Mouse (Mus musculus): Measurements from ENCODE around the gene Lgmn. TPM values are rescaled to one million over a fixed set of nuclear protein-coding genes. Genes with fewer than 3 reads are reported as not detected.

Gene Lgmn
- polyA plus RNA-seq, 1 experiment from 2014 or later = 61.3 TPM

DNA sequence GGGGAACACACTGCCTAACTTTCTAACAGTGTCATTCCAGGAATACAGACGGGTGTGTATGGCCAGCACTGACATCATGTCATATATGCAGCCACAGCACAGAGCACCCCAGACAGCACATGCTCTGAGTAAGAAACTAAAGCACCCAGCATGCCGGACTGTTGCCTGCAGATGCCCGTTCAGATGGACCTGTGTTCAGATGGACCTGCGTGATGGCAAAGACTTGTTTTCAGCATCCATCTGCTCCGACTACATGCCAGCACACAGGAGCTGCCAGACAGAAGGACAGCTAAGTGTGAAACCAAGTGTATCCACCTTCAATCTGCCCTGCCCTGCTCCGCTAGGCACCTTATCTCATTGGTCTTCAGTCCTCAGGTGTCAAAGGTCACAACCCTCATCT is 24.9 kb downstream of the Lgmn start:
- WGBS = 93% methylated on average over 6 of the region's 6 CpGs
- Histone ChIP-seq H3K27ac (ENCODE audit: low read depth, low read length) (no peak overlapping the region), H3K27me3 (ENCODE audit: control insufficient read depth, insufficient read depth, low read length) (no peaks in the 10 kb centered on the region), H3K9ac (ENCODE audit: low read length) (no peak overlapping the region), H3K4me1 (ENCODE audit: control insufficient read depth, insufficient read depth, low read length) (peaks cover 2% of the 10 kb centered on the region; the same call in 1 of the 2 replicates), H3K36me3 (ENCODE audit: control insufficient read depth, insufficient read depth, low read length) (no peaks in the 10 kb centered on the region), H3K4me2 (no peak overlapping the region), H3K9me3 (ENCODE audit: control insufficient read depth, low read length) (no peaks in the 10 kb centered on the region), H3K4me3 (ENCODE audit: low read depth, low read length) (no peak overlapping the region)
- peak; percentile 53 for DNase-seq (ENCODE audit: low spot score, missing footprints)
- ATAC-seq (ENCODE audit: low FRiP score) = no peak

DNA sequence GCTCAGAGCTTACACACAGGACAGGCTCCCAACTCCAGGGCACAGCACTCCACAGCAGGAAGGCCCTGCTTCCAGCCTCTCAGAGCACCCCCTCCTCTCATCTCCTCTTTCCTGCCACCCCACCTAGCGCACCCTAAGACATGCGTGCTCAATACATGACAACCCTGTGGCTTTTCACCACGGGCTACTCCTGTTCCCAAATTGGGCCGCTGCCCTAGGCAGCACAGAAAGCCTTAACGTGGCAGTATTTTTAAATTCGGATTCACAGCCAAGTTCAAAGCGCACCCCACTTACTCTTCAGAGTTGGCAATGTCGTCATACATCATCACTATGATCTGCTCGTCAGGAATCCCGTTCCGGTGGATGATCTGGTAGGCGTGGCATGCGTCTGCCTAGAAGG is 26.4 kb downstream of the Lgmn start:
- no peaks in the 10 kb centered on the region for H3K4me1 ChIP-seq (ENCODE audit: control insufficient read depth, insufficient read depth, low read length)
- no peak overlapping the region for H3K9ac ChIP-seq (ENCODE audit: low read length)
- H3K36me3 ChIP-seq (ENCODE audit: control insufficient read depth, insufficient read depth, low read length) = no peaks in the 10 kb centered on the region
- ATAC-seq (ENCODE audit: low FRiP score) (no peak), DNase-seq (ENCODE audit: low spot score, missing footprints) (no peak)
- H3K27me3 ChIP-seq (ENCODE audit: control insufficient read depth, insufficient read depth, low read length) = no peaks in the 10 kb centered on the region
- H3K9me3 ChIP-seq (ENCODE audit: control insufficient read depth, low read length) = no peaks in the 10 kb centered on the region
- H3K4me2 ChIP-seq = no peak overlapping the region
- H3K27ac ChIP-seq (ENCODE audit: low read depth, low read length) = no peak overlapping the region
- H3K4me3 ChIP-seq (ENCODE audit: low read depth, low read length) = no peak overlapping the region
- 92% methylated on average over 13 of the region's 13 CpGs for WGBS

DNA sequence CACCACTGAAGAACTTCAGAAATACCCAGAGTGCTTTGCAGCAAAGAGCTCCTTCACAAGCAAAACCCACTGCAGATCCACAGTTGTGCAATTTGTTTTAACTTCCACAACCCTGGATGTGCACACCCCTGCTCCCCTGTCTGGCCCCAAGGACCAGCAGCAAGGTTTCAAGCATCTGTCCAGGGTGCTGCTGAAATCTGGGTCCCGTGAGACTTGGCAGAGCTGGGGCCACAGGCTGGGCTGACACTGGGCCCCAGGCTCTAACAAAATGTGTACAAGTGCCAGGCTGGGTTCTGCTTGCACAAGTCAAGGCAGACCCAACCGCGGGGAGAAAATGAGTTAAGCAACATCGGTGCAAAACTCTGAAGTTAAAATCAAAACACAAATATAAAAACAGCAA is 41.0 kb downstream of the Lgmn start:
- Histone ChIP-seq H3K4me2 (no peak overlapping the region), H3K4me3 (ENCODE audit: low read depth, low read length) (no peak overlapping the region), H3K27ac (ENCODE audit: low read depth, low read length) (no peak overlapping the region), H3K9ac (ENCODE audit: low read length) (no peak overlapping the region), H3K27me3 (ENCODE audit: control insufficient read depth, insufficient read depth, low read length) (peaks cover 40% of the 10 kb centered on the region), H3K4me1 (ENCODE audit: control insufficient read depth, insufficient read depth, low read length) (peaks cover 3% of the 10 kb centered on the region; the same call in 1 of the 2 replicates), H3K9me3 (ENCODE audit: control insufficient read depth, low read length) (no peaks in the 10 kb centered on the region), H3K36me3 (ENCODE audit: control insufficient read depth, insufficient read depth, low read length) (peaks cover 4% of the 10 kb centered on the region; the same call in 1 of the 2 replicates)
- DNase-seq (ENCODE audit: low spot score, missing footprints) = no peak
- 88% methylated on average over 4 of the region's 4 CpGs for WGBS
- ATAC-seq (ENCODE audit: low FRiP score) = no peak

DNA sequence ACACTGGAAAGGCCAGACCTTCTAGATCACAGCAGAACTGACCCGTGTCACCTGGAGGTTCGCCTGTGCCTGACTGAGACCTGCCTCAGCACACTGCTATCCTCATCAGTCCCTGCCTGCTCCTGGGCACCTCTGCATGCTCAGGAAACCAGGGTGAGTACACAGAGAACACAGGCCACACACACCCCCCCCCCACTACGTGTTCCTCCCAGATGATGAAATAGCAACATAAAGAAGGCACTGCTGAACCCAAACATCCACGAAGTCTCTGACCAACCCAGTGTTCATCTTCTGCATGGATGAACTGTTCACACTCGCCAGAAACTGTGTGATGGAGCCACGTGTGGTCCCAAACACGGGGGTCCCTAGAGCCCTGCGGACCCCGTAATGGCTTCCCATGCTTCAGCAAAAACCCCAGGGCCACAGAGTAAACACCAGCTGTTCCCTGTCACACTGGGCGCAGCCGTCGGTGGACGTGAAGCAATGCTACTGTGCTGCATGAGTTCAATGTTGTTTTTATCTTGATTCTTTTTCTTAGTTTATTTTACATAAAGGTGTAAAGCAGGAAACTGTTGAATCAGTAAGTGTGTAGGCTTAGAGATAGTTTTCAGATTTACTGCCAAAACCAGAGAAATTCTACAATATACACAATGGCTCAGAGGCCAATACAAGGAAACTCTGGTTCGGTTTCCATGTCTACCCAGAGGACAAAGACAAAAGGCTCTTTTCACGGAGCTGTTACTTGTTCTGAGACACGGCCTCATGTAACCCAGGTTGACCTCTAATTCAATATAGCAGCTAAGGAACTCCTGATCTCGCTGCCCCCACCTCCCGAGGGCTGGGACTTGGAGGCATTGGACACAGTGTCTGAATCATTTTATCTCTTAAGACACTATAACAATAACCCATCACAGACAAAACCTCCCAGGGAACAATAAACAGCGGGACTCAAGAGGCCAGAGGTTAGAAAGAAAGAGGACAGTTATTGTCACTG is 43.3 kb downstream of the Lgmn start:
- Histone ChIP-seq H3K9ac (ENCODE audit: low read length) (no peak overlapping the region), H3K4me2 (no peak overlapping the region), H3K27ac (ENCODE audit: low read depth, low read length) (no peak overlapping the region), H3K4me1 (ENCODE audit: control insufficient read depth, insufficient read depth, low read length) (peaks cover 3% of the 10 kb centered on the region; the same call in 1 of the 2 replicates), H3K4me3 (ENCODE audit: low read depth, low read length) (no peak overlapping the region), H3K9me3 (ENCODE audit: control insufficient read depth, low read length) (no peaks in the 10 kb centered on the region), H3K36me3 (ENCODE audit: control insufficient read depth, insufficient read depth, low read length) (peaks cover 4% of the 10 kb centered on the region; the same call in 1 of the 2 replicates), H3K27me3 (ENCODE audit: control insufficient read depth, insufficient read depth, low read length) (peaks cover 45% of the 10 kb centered on the region)
- ATAC-seq (ENCODE audit: low FRiP score) (peak; percentile 68), DNase-seq (ENCODE audit: low spot score, missing footprints) (no peak)
- 45% methylated on average over 19 of the region's 19 CpGs for WGBS

DNA sequence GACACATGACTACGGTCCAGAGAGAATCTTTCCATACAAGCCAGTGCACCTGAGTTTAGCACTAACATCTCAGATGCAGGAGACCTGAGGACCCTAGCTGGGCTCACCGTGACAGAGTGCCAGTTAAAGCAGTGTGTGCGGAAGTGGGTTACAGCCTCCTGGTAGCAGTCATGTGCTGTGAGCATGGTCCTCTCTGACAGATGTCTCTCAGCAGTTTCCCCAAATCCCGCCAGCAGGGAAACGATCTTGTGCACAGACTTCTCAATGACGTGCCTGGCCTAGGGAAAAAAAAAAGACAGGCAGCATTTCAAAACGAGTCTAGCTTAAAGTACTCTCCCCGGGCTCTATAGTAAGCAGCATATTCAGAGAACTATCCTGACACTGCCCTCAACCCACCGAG is 44.1 kb downstream of the Lgmn start:
- H3K4me2 ChIP-seq = no peak overlapping the region
- H3K9ac ChIP-seq (ENCODE audit: low read length) = no peak overlapping the region
- DNase-seq (ENCODE audit: low spot score, missing footprints) (peak; percentile 85), ATAC-seq (ENCODE audit: low FRiP score) (no peak)
- H3K36me3 ChIP-seq (ENCODE audit: control insufficient read depth, insufficient read depth, low read length) = peaks cover 2% of the 10 kb centered on the region; the same call in 1 of the 2 replicates
- 69% methylated on average over 9 of the region's 9 CpGs for WGBS
- no peak overlapping the region for H3K27ac ChIP-seq (ENCODE audit: low read depth, low read length)
- H3K4me1 ChIP-seq (ENCODE audit: control insufficient read depth, insufficient read depth, low read length) = peaks cover 3% of the 10 kb centered on the region; the same call in 1 of the 2 replicates
- no peaks in the 10 kb centered on the region for H3K9me3 ChIP-seq (ENCODE audit: control insufficient read depth, low read length)
- no peak overlapping the region for H3K4me3 ChIP-seq (ENCODE audit: low read depth, low read length)
- H3K27me3 ChIP-seq (ENCODE audit: control insufficient read depth, insufficient read depth, low read length) = peaks cover 45% of the 10 kb centered on the region

DNA sequence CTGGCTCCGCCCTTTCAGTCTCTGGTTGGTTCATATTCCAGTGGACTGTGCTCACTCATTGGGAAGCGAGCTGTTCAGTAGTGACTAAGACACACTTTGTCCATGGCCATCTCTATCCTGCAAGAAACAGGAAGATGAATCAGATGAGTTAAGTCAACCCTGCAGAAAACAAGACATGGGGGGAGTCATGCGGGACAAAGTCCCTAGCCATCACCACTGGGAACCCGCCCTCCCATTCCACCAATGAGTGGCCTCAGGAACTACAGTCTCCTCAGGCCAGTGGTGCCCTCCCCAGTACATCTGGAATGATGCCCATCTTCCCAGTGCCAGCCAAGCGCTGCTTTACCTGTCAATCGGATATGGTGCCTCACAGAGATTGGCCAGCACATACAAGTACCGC is 45.1 kb downstream of the Lgmn start:
- ATAC-seq (ENCODE audit: low FRiP score) (no peak), DNase-seq (ENCODE audit: low spot score, missing footprints) (no peak)
- Histone ChIP-seq H3K9ac (ENCODE audit: low read length) (no peak overlapping the region), H3K4me1 (ENCODE audit: control insufficient read depth, insufficient read depth, low read length) (peaks cover 3% of the 10 kb centered on the region; the same call in 1 of the 2 replicates), H3K27me3 (ENCODE audit: control insufficient read depth, insufficient read depth, low read length) (peaks cover 43% of the 10 kb centered on the region), H3K36me3 (ENCODE audit: control insufficient read depth, insufficient read depth, low read length) (peaks cover 2% of the 10 kb centered on the region; the same call in 1 of the 2 replicates), H3K4me3 (ENCODE audit: low read depth, low read length) (no peak overlapping the region), H3K4me2 (no peak overlapping the region), H3K9me3 (ENCODE audit: control insufficient read depth, low read length) (no peaks in the 10 kb centered on the region), H3K27ac (ENCODE audit: low read depth, low read length) (no peak overlapping the region)
- 91% methylated on average over 7 of the region's 7 CpGs for WGBS

DNA sequence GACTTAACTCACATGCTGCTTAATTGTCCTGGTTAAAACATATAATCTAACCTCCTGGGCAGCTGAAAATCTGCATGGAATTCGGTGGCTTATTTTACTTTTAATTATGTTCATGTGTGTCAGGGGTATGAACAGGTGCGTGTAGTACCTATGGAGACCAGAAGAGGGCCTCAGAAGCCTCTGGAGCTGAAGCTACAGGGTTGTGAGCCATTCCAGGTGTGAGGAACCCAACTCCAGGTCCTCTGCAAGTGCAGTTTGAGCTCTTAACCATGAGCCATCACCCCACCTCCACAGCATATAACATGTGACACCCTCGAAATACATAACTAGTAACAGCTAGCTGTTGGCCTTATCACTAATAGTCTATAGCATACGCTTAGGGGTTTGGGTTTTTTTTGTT is 47.6 kb downstream of the Lgmn start:
- Histone ChIP-seq H3K9me3 (ENCODE audit: control insufficient read depth, low read length) (no peaks in the 10 kb centered on the region), H3K27ac (ENCODE audit: low read depth, low read length) (no peak overlapping the region), H3K9ac (ENCODE audit: low read length) (no peak overlapping the region), H3K27me3 (ENCODE audit: control insufficient read depth, insufficient read depth, low read length) (peaks cover 26% of the 10 kb centered on the region; the same call in 1 of the 2 replicates), H3K4me3 (ENCODE audit: low read depth, low read length) (no peak overlapping the region), H3K36me3 (ENCODE audit: control insufficient read depth, insufficient read depth, low read length) (peaks cover 2% of the 10 kb centered on the region; the same call in 1 of the 2 replicates), H3K4me2 (no peak overlapping the region), H3K4me1 (ENCODE audit: control insufficient read depth, insufficient read depth, low read length) (peaks cover 3% of the 10 kb centered on the region; the same call in 1 of the 2 replicates)
- peak; percentile 86 for DNase-seq (ENCODE audit: low spot score, missing footprints)
- 64% methylated on average over 4 of the region's 4 CpGs for WGBS
- no peak for ATAC-seq (ENCODE audit: low FRiP score)

DNA sequence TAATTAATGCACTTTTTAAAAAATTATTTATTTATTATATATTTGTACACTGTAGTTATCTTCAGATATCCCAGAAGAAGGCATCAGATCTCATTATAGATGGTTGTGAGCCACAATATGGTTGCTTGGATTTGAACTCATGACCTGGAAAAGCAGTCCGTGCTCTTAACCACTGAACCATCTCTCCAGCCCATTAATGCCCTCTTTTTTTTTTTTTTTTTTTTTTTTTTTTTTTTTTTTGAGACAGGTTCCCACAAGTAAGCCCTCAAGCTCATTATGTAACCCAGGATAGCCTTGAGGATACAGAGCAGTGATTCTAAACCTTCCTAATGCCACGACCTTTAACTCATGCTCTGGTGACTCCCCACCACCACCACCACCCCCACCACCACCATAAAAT is 48.5 kb downstream of the Lgmn start:
- no peak for DNase-seq (ENCODE audit: low spot score, missing footprints)
- H3K4me3 ChIP-seq (ENCODE audit: low read depth, low read length) = no peak overlapping the region
- H3K27me3 ChIP-seq (ENCODE audit: control insufficient read depth, insufficient read depth, low read length) = peaks cover 26% of the 10 kb centered on the region; the same call in 1 of the 2 replicates

DNA sequence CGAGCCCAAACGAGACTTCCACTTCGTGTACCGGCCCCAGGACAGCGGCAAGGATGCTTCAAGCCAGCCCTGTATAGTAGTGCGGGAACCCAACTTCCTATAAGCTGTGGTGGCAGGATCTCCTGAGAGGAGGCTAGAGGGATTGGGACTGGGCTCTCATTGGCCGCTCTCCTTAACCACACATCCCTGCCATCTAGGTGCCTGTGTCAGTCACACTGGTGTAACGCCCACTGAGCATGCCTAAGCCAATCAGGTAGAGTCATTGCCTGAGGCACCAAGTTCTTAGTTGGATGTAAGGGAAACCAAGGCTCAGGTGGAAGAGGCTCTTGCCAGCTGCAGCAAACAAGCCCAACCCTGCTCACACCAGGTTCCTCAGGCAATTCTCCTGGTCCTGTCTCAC is 49.6 kb downstream of the Lgmn start:
- no peak overlapping the region for H3K9ac ChIP-seq (ENCODE audit: low read length)
- H3K27ac ChIP-seq (ENCODE audit: low read depth, low read length) = no peak overlapping the region
- DNase-seq (ENCODE audit: low spot score, missing footprints) = no peak
- WGBS = 28% methylated on average over 8 of the region's 8 CpGs
- no peak overlapping the region for H3K4me2 ChIP-seq
- no peaks in the 10 kb centered on the region for H3K4me1 ChIP-seq (ENCODE audit: control insufficient read depth, insufficient read depth, low read length)
- H3K36me3 ChIP-seq (ENCODE audit: control insufficient read depth, insufficient read depth, low read length) = peaks cover 2% of the 10 kb centered on the region; the same call in 1 of the 2 replicates
- no peaks in the 10 kb centered on the region for H3K9me3 ChIP-seq (ENCODE audit: control insufficient read depth, low read length)
- H3K4me3 ChIP-seq (ENCODE audit: low read depth, low read length) = no peak overlapping the region
- H3K27me3 ChIP-seq (ENCODE audit: control insufficient read depth, insufficient read depth, low read length) = peaks cover 20% of the 10 kb centered on the region; the same call in 1 of the 2 replicates
- no peak for ATAC-seq (ENCODE audit: low FRiP score)

More for the DNA sequence above, 48.5 kb downstream of the Lgmn start:
- Histone ChIP-seq H3K9ac (ENCODE audit: low read length) (no peak overlapping the region), H3K27ac (ENCODE audit: low read depth, low read length) (no peak overlapping the region), H3K36me3 (ENCODE audit: control insufficient read depth, insufficient read depth, low read length) (peaks cover 2% of the 10 kb centered on the region; the same call in 1 of the 2 replicates), H3K4me2 (no peak overlapping the region), H3K4me1 (ENCODE audit: control insufficient read depth, insufficient read depth, low read length) (peaks cover under 1% of the 10 kb centered on the region; the same call in 1 of the 2 replicates), H3K9me3 (ENCODE audit: control insufficient read depth, low read length) (no peaks in the 10 kb centered on the region)
- ATAC-seq (ENCODE audit: low FRiP score) = no peak
- 90% methylated on average over 2 of the region's 2 CpGs for WGBS

Data from midbrain, embryonic 11.5 days (tissue).